Mouse (Mus musculus) kidney, adult 8-10 months (tissue): Measurements from ENCODE around the gene Nupl1.

Experiments
- DNase-seq, 2 experiments: peaks; one replicate each; pipeline ENCODE4 v3.0.0; 2022

The Nupl1 gene

GRCm38 (mm10) chr14:60143234-60143633, 108.0 kb downstream of the Nupl1 start:
- no peak for DNase-seq

GRCm38 (mm10) chr14:60138339-60138738, 112.9 kb downstream of the Nupl1 start:
- DNase-seq = no peak

GRCm38 (mm10) chr14:60137812-60138211, 113.4 kb downstream of the Nupl1 start:
- DNase-seq = no peak

GRCm38 (mm10) chr14:60135801-60136200, 115.4 kb downstream of the Nupl1 start:
- DNase-seq = no peak

GRCm38 (mm10) chr14:60134720-60135119, 116.5 kb downstream of the Nupl1 start:
- peak in 1 of 2 experiments; percentile 3 for DNase-seq
